Mouse (Mus musculus): ENCODE measurements around the gene Prima1. TPM values are rescaled to one million over a fixed set of nuclear protein-coding genes. Genes with fewer than 3 reads are reported as not detected.

The Prima1 gene
- total and polyA plus RNA-seq, 2 experiments from 2014 or later, result not detected

GRCm38 (mm10) chr12:103202592-103203544, 39.1 kb downstream of the Prima1 start:
- ATAC-seq (ENCODE audit: insufficient read depth, low read depth), result no peak; the same call in 1 of the 2 replicates
- TF ChIP-seq EP300 (IDR thresholded peaks at IDR 0.05; ENCODE audit: low read depth) (no peak), CTCF (IDR thresholded peaks at IDR 0.05; ENCODE audit: low read depth) (no peak)
- WGBS, result 34% methylated on average over 11 of the region's 11 CpGs

GRCm38 (mm10) chr12:103192996-103193395, 49.0 kb downstream of the Prima1 start:
- Histone ChIP-seq H3K27me3 (ENCODE audit: control insufficient read depth, insufficient read depth, low read length) (0 out of 2 replicates have a peak, but pooled peaks cover 7% of the 10 kb centered on the region), H3K4me1 (ENCODE audit: control insufficient read depth, insufficient read depth) (peaks cover 9% of the 10 kb centered on the region; the same call in 1 of the 2 replicates), H3K4me2 (ENCODE audit: low read depth, low read length) (no peak overlapping the region), H3K9ac (replicated peaks; ENCODE audit: low read depth, low read length) (no peak overlapping the region), H3K36me3 (replicated peaks; ENCODE audit: control insufficient read depth, insufficient read depth, low read length) (no peaks in the 10 kb centered on the region), H3K27ac (ENCODE audit: low read depth) (no peak overlapping the region), H3K4me3 (ENCODE audit: low read depth, low read length) (no peak overlapping the region), H3K9me3 (replicated peaks; ENCODE audit: control insufficient read depth, low read length) (no peaks in the 10 kb centered on the region)
- 47% methylated on average over 5 of the region's 5 CpGs for WGBS
- ATAC-seq (ENCODE audit: insufficient read depth, low read depth) (no peak), DNase-seq (ENCODE audit: low spot score) (no peak)
- TF ChIP-seq EP300 (IDR thresholded peaks at IDR 0.05; ENCODE audit: low read depth), result no peak
- no peak for TF ChIP-seq CTCF (IDR thresholded peaks at IDR 0.05; ENCODE audit: low read depth)

More at GRCm38 (mm10) chr12:103202592-103203544, 39.1 kb downstream of the Prima1 start:
- Histone ChIP-seq H3K4me2 (ENCODE audit: low read depth, low read length) (no peak overlapping the region), H3K4me1 (ENCODE audit: control insufficient read depth, insufficient read depth) (no peaks in the 10 kb centered on the region), H3K4me3 (ENCODE audit: low read depth, low read length) (no peak overlapping the region), H3K27ac (ENCODE audit: low read depth) (no peak overlapping the region), H3K27me3 (ENCODE audit: control insufficient read depth, insufficient read depth, low read length) (no peaks in the 10 kb centered on the region), H3K9me3 (replicated peaks; ENCODE audit: control insufficient read depth, low read length) (no peaks in the 10 kb centered on the region), H3K36me3 (replicated peaks; ENCODE audit: control insufficient read depth, insufficient read depth, low read length) (no peaks in the 10 kb centered on the region), H3K9ac (replicated peaks; ENCODE audit: low read depth, low read length) (no peak overlapping the region)
- DNase-seq (ENCODE audit: low spot score), result no peak

GRCm38 (mm10) chr12:103189771-103190170, 52.2 kb downstream of the Prima1 start:
- Histone ChIP-seq H3K4me2 (ENCODE audit: low read depth, low read length) (no peak overlapping the region), H3K9me3 (replicated peaks; ENCODE audit: control insufficient read depth, low read length) (no peaks in the 10 kb centered on the region), H3K27ac (ENCODE audit: low read depth) (no peak overlapping the region), H3K4me1 (ENCODE audit: control insufficient read depth, insufficient read depth) (peaks cover 11% of the 10 kb centered on the region; the same call in 1 of the 2 replicates), H3K4me3 (ENCODE audit: low read depth, low read length) (no peak overlapping the region), H3K36me3 (replicated peaks; ENCODE audit: control insufficient read depth, insufficient read depth, low read length) (no peaks in the 10 kb centered on the region), H3K27me3 (ENCODE audit: control insufficient read depth, insufficient read depth, low read length) (0 out of 2 replicates have a peak, but pooled peaks cover 7% of the 10 kb centered on the region), H3K9ac (replicated peaks; ENCODE audit: low read depth, low read length) (no peak overlapping the region)
- no peak for ATAC-seq (ENCODE audit: insufficient read depth, low read depth)
- 57% methylated on average over 12 of the region's 12 CpGs for WGBS
- DNase-seq (ENCODE audit: low spot score), result no peak
- no peak for TF ChIP-seq CTCF (IDR thresholded peaks at IDR 0.05; ENCODE audit: low read depth)
- no peak for TF ChIP-seq EP300 (IDR thresholded peaks at IDR 0.05; ENCODE audit: low read depth)

- TF ChIP-seq CTCF (IDR thresholded peaks at IDR 0.05; ENCODE audit: low read depth) (no peak), EP300 (IDR thresholded peaks at IDR 0.05; ENCODE audit: low read depth) (no peak)
- Histone ChIP-seq H3K4me1 (ENCODE audit: control insufficient read depth, insufficient read depth) (peaks cover 11% of the 10 kb centered on the region; the same call in 1 of the 2 replicates), H3K9ac (replicated peaks; ENCODE audit: low read depth, low read length) (no peak overlapping the region), H3K4me3 (ENCODE audit: low read depth, low read length) (no peak overlapping the region), H3K4me2 (ENCODE audit: low read depth, low read length) (no peak overlapping the region), H3K36me3 (replicated peaks; ENCODE audit: control insufficient read depth, insufficient read depth, low read length) (no peaks in the 10 kb centered on the region), H3K27ac (ENCODE audit: low read depth) (no peak overlapping the region), H3K9me3 (replicated peaks; ENCODE audit: control insufficient read depth, low read length) (no peaks in the 10 kb centered on the region), H3K27me3 (ENCODE audit: control insufficient read depth, insufficient read depth, low read length) (0 out of 2 replicates have a peak, but pooled peaks cover 7% of the 10 kb centered on the region)
- ATAC-seq (ENCODE audit: insufficient read depth, low read depth) (peak; percentile 88), DNase-seq (ENCODE audit: low spot score) (peak; percentile 62)
- 32% methylated on average over 8 of the region's 8 CpGs for WGBS
Measured at GRCm38 (mm10) chr12:103188223-103188622, 53.7 kb downstream of the Prima1 start.

GRCm38 (mm10) chr12:103187020-103187419, 54.9 kb downstream of the Prima1 start:
- no peak overlapping the region for H3K4me3 ChIP-seq (ENCODE audit: low read depth, low read length)
- DNase-seq (ENCODE audit: low spot score), result no peak
- WGBS, result 83% methylated on average over 7 of the region's 7 CpGs
- H3K4me2 ChIP-seq (ENCODE audit: low read depth, low read length), result no peak overlapping the region
- H3K4me1 ChIP-seq (ENCODE audit: control insufficient read depth, insufficient read depth), result peaks cover 11% of the 10 kb centered on the region; the same call in 1 of the 2 replicates
- no peaks in the 10 kb centered on the region for H3K9me3 ChIP-seq (replicated peaks; ENCODE audit: control insufficient read depth, low read length)
- no peak overlapping the region for H3K9ac ChIP-seq (replicated peaks; ENCODE audit: low read depth, low read length)
- H3K36me3 ChIP-seq (replicated peaks; ENCODE audit: control insufficient read depth, insufficient read depth, low read length), result no peaks in the 10 kb centered on the region
- no peak for ATAC-seq (ENCODE audit: insufficient read depth, low read depth)
- TF ChIP-seq CTCF (IDR thresholded peaks at IDR 0.05; ENCODE audit: low read depth) (no peak), EP300 (IDR thresholded peaks at IDR 0.05; ENCODE audit: low read depth) (no peak)
- no peak overlapping the region for H3K27ac ChIP-seq (ENCODE audit: low read depth)
- no peaks in the 10 kb centered on the region for H3K27me3 ChIP-seq (ENCODE audit: control insufficient read depth, insufficient read depth, low read length)

Data from heart, postnatal 0 days (tissue).